Mouse (Mus musculus): ENCODE data around the gene Vmn2r111. TPM values are rescaled to one million over a fixed set of nuclear protein-coding genes. Genes with fewer than 3 reads are reported as not detected.
"Not testable (repeated sequence)": the region's sequence is repeated elsewhere in the genome, so short reads cannot be mapped to it uniquely, and the experiment has no call there.

Gene Vmn2r111
- not detected in 2 replicates for polyA plus RNA-seq (2012; ENCODE audit: insufficient read depth, insufficient read length, missing spikeins)

DNA sequence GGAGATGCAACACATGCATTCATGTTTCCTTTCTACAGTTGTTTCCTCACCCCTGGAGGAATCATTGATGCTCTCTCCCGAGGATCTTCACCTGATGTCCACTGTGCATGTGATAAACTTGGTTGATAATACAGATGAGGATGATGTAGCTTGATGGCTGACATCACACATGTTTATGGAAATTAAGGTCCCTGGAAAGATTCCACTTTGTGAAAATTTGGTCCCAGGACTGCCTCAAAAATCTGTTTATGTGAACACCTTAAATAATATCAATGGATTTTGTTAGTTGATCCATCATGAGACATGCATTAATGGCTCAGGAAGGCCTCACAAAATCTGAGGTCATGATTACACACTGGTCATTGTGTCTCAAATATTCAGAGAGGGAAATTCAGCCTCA, at the start of gene Vmn2r111:
Gene Vmn2r111, minus strand, starts transcription at position 101 of the 400 bp plus-strand sequence.
- not testable (repeated sequence) for H3K4me1 ChIP-seq (ENCODE audit: control insufficient read depth, insufficient read depth, low read length); H3K4me3 ChIP-seq (ENCODE audit: insufficient read depth, low read length); H3K27ac ChIP-seq (ENCODE audit: insufficient read depth, low read depth, low read length)

DNA sequence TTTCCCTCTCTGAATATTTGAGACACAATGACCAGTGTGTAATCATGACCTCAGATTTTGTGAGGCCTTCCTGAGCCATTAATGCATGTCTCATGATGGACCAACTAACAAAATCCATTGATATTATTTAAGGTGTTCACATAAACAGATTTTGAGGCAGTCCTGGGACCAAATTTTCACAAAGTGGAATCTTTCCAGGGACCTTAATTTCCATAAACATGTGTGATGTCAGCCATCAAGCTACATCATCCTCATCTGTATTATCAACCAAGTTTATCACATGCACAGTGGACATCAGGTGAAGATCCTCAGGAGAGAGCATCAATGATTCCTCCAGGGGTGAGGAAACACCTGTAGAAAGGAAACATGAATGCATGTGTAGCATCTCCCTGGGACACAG, 27.4 kb upstream of the Vmn2r111 start, which contains the start of gene Vmn2r112:
Gene Vmn2r112, plus strand, starts transcription at position 301 of the 400 bp plus-strand sequence.
- not testable (repeated sequence) for H3K4me3 ChIP-seq (ENCODE audit: insufficient read depth, low read length); H3K4me1 ChIP-seq (ENCODE audit: control insufficient read depth, insufficient read depth, low read length); H3K27ac ChIP-seq (ENCODE audit: insufficient read depth, low read depth, low read length)

DNA sequence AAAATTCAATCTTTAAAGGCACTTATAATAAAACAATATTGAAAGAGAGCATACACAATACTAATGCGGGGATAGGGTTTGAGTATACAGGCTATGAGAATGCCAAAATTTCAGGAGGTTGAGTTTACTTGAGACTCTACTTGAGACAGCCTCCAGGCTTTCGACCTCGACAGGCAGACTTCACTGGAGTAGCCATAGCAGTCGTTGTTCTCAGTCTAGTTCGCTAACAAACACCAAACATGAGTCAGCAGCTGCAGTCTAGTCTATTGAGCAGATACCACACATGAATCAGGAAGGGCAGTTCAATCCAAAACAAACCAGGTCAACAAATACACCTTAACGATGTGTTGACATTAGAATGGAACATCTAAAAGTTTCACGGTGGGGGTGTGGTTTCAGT, 52.8 kb downstream of the Vmn2r111 start:
- not testable (repeated sequence) for H3K27ac ChIP-seq (ENCODE audit: insufficient read depth, low read depth, low read length); H3K4me1 ChIP-seq (ENCODE audit: control insufficient read depth, insufficient read depth, low read length); H3K4me3 ChIP-seq (ENCODE audit: insufficient read depth, low read length)

DNA sequence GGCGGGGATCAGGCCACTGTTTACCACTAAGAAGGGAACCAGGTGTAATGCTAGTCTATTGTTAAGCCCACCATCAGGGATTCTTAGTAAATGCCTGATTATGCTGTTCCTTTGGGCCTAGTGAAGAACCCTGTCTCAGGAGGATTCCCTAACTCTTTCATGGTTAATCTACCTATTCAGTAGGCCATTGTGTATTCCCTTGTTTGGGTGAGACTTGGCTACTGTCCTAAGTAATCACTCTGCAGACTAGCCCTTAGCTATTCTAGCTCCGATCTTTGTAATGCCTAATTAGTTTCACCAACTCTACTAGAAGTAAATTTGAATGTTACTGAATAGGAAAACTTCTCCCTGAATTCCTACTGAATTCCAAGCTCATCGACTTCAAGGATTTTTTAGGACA, 53.2 kb downstream of the Vmn2r111 start:
- not testable (repeated sequence) for H3K4me1 ChIP-seq (ENCODE audit: control insufficient read depth, insufficient read depth, low read length); H3K4me3 ChIP-seq (ENCODE audit: insufficient read depth, low read length); H3K27ac ChIP-seq (ENCODE audit: insufficient read depth, low read depth, low read length)

DNA sequence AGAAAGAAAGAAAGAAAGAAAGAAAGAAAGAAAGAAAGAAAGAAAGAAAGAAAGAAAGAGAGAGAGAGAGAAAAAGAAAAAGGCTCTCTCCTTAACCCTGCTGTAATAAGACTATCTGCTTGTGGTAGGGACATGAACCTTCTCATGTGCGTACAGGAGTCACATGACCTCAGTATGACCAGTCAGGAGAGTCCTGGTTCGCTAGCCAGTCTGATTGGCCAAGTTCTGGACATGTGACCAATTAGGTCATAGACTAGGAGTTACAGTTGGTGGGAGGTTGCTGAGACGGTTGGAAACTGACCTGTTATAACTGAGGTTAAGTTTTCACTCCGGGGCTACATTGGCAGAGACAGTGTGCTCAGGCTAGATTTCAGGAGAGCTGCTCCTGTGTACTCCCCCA, 76.2 kb downstream of the Vmn2r111 start:
- H3K27ac ChIP-seq (ENCODE audit: insufficient read depth, low read depth, low read length) = no peak overlapping the region
- no peak overlapping the region for H3K4me3 ChIP-seq (ENCODE audit: insufficient read depth, low read length)
- TF ChIP-seq CTCF (IDR thresholded peaks at IDR 0.05; ENCODE audit: low read depth, low read length) (no peak), POLR2A (IDR thresholded peaks at IDR 0.05; ENCODE audit: borderline replicate concordance, low read depth, low read length) (no peak)
- no peaks in the 10 kb centered on the region for H3K4me1 ChIP-seq (ENCODE audit: control insufficient read depth, insufficient read depth, low read length)

Other genes with a start within 250 kb of the Vmn2r111 start
- gene Zfp944, start 212.1 kb downstream of the Vmn2r111 start, polyA plus RNA-seq (2012; ENCODE audit: insufficient read depth, insufficient read length, missing spikeins) = 13.3 and 14.5 TPM in 2 replicates
- gene Zfp758, start 212.0 kb downstream of the Vmn2r111 start, polyA plus RNA-seq (2012; ENCODE audit: insufficient read depth, insufficient read length, missing spikeins) = 10.0 and 11.1 TPM in 2 replicates
- gene Zfp946, start 149.3 kb downstream of the Vmn2r111 start, polyA plus RNA-seq (2012; ENCODE audit: insufficient read depth, insufficient read length, missing spikeins) = 12.8 and 15.9 TPM in 2 replicates
- 0.11 TPM in 1 of 2 replicates, not detected in the other for gene Vmn2r112, start 27.5 kb upstream of the Vmn2r111 start, polyA plus RNA-seq (2012; ENCODE audit: insufficient read depth, insufficient read length, missing spikeins)